Mouse (Mus musculus): ENCODE results near the gene Rbfox3. TPM values are rescaled to one million over a fixed set of nuclear protein-coding genes. Genes with fewer than 3 reads are reported as not detected.

The Rbfox3 gene
- total RNA-seq, 2 experiments from 2014 or later = 276 to 303 TPM

DNA sequence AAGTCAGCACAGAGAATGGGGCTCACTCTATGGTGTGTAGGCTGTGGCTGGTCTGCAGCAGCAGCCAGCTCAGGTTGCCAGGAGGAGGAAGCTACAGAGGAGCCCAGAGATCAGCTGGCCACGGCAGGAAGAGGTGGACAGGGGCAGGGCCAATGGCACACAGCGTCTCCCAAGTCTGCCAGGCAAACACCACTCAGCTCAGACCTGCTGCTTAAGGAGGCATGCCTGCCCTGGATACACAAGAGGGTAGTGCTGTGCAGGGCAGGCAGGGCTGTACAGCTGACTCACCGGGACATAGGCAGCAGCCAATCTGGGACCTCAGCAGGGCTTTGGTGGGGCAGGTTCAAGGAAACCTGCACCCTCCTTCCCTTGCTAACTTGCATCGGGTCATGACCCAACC is 156.9 kb downstream of the Rbfox3 start:
- peak overlapping the region; percentile 81 for H3K27ac ChIP-seq
- H3K4me3 ChIP-seq = no peak overlapping the region
- DNase-seq (ENCODE audit: low spot score in 2 of 2) = no peak
- TF ChIP-seq CTCF (conservative IDR thresholded peaks at IDR 0.05) = no peak

DNA sequence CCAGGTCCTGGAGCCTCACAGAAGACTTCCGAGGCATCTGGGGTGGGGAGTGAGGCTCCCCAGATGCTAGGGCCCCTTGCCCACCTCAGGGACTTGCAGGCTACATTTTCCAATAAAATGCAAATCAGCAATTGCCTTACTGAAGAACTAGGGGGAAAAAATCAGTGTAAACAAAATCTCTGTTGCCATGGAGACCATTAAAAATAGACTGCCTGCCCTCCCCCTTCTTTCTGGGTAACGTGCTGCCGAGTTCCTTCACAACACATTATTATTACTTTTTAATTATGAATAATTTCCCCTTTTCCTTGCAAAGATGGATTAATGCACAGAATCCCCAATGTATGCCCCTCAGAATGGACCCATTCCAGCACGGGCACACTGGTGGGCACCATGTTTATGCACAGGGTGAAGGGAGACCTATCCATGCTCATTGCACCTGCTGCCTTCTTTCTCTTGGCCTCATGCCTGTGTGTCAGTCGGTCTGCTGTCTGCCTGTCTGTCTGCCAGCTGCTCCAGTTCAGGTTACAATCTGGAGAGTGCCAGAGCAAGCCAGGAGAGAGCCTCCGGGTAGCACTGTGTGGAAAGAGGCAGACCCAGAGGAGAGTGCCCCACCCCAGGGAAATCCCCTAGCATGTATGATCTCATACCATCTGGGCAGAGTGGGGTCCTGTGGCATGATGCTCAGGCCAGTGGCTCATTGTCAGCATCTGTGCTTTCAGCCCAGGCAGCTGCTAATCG is 159.3 kb downstream of the Rbfox3 start:
- no peak for TF ChIP-seq CTCF (conservative IDR thresholded peaks at IDR 0.05)
- Histone ChIP-seq H3K27ac (peak overlapping the region; percentile 83), H3K4me3 (peak overlapping the region; percentile 13; the same call in 1 of the 2 replicates)
- DNase-seq (ENCODE audit: low spot score in 2 of 2) = no peak

DNA sequence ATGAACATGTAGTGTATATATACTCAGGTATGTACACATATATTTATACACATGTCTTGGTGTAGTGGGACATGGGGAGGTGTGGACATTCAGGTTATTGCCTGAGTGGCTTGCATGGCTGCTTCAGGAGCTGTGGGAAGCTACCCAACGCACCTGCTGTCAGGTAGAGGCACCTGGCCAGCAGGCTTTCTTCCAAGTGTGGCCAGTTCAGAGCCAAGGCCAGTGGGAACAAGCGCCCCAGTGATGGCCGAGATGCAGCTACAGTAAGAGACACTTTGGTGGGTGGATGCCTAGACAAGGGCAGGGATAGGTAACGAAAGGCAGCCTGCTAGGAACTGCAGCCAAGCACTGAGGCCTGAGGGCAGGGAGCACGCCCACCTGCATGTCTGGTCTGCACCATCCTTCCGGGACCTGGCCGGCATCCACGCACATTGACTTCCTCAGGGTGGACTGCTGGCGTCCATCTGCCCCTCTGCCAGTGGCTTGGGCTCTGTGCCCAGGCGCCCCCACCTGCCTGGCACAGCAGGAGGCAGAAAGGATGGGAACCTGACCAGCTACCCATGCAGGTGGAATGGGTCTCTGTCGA is 160.6 kb downstream of the Rbfox3 start:
- DNase-seq (ENCODE audit: low spot score in 2 of 2) = no peak
- no peak overlapping the region for H3K4me3 ChIP-seq
- TF ChIP-seq CTCF (conservative IDR thresholded peaks at IDR 0.05) = no peak
- H3K27ac ChIP-seq = peak overlapping the region; percentile 83

DNA sequence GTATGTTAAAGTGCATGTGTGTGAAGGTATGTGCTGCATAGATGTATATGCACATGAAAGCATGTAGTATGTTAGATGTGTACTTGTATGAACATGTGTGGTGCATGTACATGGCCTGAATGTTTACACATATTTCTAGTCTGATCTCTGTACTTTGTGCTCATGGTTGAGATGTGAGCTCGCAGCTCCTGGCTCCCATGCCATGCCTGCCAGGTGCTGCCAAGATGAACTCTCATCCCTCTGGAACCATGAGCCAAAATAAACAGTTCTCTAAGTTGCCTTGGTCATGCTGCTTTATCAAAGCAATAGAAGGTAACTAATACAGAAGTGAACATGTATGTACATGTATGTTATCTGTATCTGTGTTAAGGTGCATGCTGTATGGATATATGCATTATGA is 161.9 kb downstream of the Rbfox3 start:
- DNase-seq (ENCODE audit: low spot score in 2 of 2) = no peak
- Histone ChIP-seq H3K27ac (no peak overlapping the region), H3K4me3 (no peak overlapping the region)
- TF ChIP-seq CTCF (conservative IDR thresholded peaks at IDR 0.05) = no peak

DNA sequence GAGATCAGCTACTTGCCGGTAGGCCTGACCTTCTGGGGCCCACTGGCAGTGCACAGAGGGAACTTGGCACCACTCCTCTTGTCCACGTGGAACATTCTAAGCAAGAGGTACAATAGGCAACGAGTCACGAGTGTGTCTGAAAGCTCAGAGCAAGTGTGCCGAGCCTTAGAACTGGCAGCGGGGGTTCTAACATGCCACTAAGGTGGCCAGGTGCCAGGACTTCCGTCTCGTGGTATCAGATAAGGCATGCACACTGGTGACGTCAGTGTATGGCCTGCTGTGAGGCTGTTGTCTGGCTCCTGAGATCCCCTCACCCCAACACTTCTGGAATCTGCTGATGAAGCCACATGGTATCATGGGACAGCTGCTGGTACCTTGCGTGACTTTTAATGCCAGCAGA is 162.8 kb downstream of the Rbfox3 start:
- no peak overlapping the region for H3K4me3 ChIP-seq
- TF ChIP-seq CTCF (conservative IDR thresholded peaks at IDR 0.05) = no peak
- H3K27ac ChIP-seq = no peak overlapping the region
- DNase-seq (ENCODE audit: low spot score in 2 of 2) = no peak

DNA sequence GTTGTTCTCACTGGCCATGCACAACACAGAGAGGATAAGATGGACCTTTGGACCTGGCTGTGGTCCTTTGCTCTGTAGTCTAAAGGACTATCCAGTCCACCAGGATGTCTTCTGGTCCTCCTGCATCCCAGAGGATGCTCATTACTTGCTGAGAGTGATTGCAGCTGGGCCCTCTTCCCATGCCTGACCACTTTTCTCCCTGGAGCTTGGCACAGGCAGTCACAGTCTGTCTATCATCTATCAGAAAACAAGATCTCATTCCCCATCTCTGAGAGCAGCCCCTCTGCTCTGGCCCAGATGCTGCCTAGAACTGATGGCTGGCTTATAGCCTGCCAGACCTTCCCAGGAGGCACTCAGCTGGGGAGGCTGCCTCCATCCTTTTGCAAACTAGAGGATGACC is 166.1 kb downstream of the Rbfox3 start:
- DNase-seq (ENCODE audit: low spot score in 2 of 2) = no peak
- Histone ChIP-seq H3K27ac (peak overlapping the region; percentile 77), H3K4me3 (no peak overlapping the region)
- TF ChIP-seq CTCF (conservative IDR thresholded peaks at IDR 0.05) = no peak

DNA sequence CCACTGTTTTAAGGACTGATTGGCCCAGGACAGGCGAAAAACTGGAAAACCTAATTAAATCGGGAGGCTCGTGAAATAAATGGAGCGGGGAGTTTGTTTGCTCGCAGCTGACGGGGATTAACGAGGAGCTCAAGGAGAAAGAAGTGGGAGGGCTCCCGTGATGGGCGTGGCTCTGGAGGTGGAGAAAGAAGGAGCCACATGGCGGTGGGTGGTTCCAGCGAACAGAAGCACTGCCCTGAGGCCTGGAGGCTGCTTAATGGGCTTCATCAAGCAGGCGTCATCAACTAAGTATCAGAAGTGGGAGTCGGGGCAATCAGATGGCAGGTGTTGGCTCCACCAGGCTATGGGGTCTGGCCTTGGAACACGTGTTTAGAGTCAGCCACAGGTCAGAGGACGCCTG is 166.6 kb downstream of the Rbfox3 start:
- DNase-seq (ENCODE audit: low spot score in 2 of 2) = peak; percentile 53 to 74
- no peak for TF ChIP-seq CTCF (conservative IDR thresholded peaks at IDR 0.05)
- peak overlapping the region; percentile 77 for H3K27ac ChIP-seq
- peak overlapping the region; percentile 28; the same call in 1 of the 2 replicates for H3K4me3 ChIP-seq

DNA sequence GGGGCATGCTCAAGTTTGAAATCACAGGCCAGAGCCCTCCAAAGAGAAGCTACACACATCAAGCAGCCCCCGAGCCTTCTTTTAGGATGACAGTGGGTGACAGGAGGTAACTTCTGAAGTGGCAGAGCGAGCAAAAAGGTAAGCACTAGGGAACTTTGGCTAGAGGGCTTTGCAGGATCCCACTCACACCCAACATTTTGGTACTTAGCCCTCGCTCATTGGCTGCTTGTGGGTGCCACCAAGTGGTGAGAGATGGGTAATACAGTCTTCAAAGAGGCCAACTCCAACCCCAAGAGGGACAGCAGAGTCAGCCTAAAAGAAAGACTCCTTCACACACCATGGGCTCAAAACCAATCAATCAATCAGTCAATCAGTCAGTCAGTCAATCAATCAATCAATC is 168.6 kb downstream of the Rbfox3 start:
- H3K4me3 ChIP-seq = no peak overlapping the region
- TF ChIP-seq CTCF (conservative IDR thresholded peaks at IDR 0.05) = peak; percentile 83

DNA sequence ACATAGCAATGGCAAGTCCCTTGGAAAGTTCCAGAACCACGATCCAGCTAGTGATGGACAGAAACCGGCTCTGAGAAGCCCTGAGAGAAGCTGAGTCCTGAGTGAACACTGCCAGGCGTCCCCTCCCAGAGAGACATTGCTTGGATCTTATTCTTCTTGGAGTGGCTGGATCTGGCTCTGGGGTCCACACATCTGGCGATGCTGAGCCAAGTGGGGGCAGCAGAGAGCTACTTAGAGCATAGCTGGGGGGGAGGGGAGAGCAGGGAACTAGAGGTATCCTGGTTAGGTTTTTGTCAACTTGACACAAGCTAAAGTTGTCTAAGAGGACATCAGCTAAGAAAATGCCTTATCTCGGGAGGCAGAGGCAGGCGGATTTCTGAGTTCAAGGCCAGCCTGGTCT is 170.1 kb downstream of the Rbfox3 start:
- TF ChIP-seq CTCF (conservative IDR thresholded peaks at IDR 0.05) = peak; percentile 69
- no peak overlapping the region for H3K4me3 ChIP-seq
- no peak for DNase-seq (ENCODE audit: low spot score in 2 of 2)
- H3K27ac ChIP-seq = peak overlapping the region; percentile 79; the same call in 1 of the 2 replicates

More for the DNA sequence above, 168.6 kb downstream of the Rbfox3 start:
- peak overlapping the region; percentile 49 for H3K27ac ChIP-seq
- DNase-seq (ENCODE audit: low spot score in 2 of 2) = peak; percentile 47 to 58

DNA sequence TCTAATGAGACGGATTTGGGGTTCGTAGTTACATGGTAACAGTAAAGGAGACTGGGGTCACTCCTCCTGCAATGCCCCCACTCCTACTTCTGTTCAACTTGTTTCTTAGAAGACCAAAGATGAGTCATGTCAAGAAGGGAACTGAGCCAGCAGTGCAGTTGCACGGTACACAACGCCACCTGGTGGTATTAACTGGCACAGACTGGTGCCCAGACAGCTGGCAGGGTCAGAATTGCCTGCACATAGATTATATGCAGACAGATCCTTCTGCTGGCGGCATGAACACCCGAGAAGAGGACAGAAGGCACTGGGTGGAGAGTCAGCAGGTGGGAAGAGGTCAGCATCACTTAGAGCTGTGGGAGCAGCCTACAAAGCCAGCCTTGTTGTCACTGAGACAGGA is 171.4 kb downstream of the Rbfox3 start:
- TF ChIP-seq CTCF (conservative IDR thresholded peaks at IDR 0.05) = peak; percentile 87
- peak overlapping the region; percentile 79 for H3K27ac ChIP-seq
- peak; percentile 74 to 78 for DNase-seq (ENCODE audit: low spot score in 2 of 2)
- H3K4me3 ChIP-seq = no peak overlapping the region

DNA sequence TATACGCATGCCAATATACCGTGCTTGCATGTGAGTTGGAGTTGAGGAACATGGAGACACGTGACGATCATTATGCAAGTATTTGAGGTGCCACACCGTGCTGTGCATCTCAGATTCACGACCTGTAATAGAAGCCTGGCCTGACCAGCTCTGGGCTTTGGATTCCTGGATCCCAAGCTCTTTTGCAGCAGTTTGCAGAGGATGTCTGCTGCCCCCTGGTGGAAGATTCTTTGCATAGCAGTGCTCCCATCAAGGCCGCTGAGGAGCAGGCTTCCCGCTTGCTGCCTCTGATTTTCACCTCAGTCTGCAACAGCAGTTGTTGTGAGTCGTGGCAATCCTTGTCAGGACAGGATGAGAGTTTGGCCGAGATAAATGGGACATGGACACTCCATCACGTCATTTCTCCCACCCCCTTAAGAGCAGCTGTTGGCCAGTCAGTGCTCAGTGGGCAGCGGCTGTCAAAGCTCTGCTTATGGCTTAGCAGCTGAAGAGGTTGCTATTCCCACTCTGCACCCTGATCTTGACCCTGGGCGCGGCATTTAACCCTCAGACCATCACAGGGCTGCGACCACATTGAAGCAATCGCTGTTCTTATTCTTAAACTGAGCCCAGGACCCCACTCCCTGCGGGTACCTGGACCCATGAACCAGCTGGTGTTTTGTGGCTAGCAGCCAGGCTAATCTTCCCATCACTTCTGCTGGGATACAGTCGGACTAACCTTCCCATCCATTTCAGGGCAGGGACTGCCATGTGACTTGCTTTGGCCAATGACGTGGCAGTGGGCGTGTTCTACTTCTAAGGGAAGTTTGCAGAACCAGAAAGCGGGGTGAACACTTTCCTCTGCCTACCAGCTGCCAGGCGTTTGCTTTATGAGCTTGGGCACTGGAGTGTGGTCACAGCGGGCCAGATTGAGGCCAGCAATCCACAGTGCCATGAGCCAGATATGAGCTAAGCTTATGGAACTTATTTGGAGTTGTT is 172.3 kb downstream of the Rbfox3 start:
- H3K4me3 ChIP-seq = peak overlapping the region; percentile 15; the same call in 1 of the 2 replicates
- peak; percentile 88 to 95 for DNase-seq (ENCODE audit: low spot score in 2 of 2)
- TF ChIP-seq CTCF (conservative IDR thresholded peaks at IDR 0.05) = peak; percentile 88
- H3K27ac ChIP-seq = peak overlapping the region; percentile 79

DNA sequence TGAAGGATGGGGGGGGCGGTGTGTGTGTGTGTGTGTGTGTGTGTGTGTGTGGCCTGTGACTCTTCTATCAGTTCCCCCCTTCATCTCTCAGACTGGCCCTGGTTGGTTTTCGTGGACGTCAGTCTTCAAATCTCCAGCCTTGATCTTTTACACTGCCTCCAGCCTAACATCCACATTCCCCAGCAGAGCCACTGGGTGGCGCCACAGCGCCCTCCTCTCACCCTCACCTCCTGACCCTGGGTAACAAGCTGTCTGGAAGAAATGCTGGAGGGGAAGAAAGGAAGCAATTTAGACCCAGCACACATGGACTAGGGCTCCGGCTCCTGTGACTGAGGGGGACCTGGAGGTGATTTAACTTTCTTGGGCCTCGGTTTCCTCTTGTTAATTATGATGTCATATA is 173.1 kb downstream of the Rbfox3 start:
- no peak; the same call in 1 of the 2 replicates for TF ChIP-seq CTCF (conservative IDR thresholded peaks at IDR 0.05)
- DNase-seq (ENCODE audit: low spot score in 2 of 2) = no peak
- Histone ChIP-seq H3K4me3 (no peak overlapping the region), H3K27ac (peak overlapping the region; percentile 37; the same call in 1 of the 2 replicates)

DNA sequence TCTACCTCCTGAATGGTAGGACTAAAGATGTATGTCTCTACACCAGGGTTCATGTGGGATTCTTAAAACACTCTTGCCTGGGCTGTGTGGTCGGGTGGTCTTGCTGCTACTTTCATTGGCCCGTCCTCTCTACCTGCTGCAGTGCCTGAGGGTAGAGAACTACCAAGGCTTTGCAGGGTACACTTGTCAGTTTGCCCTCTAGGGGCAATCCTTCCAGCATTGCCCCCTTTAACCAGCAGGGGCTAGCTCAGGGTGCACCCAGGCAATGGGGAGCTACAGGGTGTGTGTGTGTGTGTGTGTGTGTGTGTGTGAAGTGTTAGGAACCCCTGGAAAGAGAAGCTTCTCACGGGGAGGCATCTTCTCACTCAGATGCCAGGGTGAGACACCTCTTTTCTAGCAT is 173.6 kb downstream of the Rbfox3 start:
- no peak overlapping the region for H3K4me3 ChIP-seq
- DNase-seq (ENCODE audit: low spot score in 2 of 2) = no peak
- no peak overlapping the region for H3K27ac ChIP-seq
- peak; percentile 62 for TF ChIP-seq CTCF (conservative IDR thresholded peaks at IDR 0.05)

Measured in layer of hippocampus, adult 2 months (tissue).